Mouse (Mus musculus): ENCODE results near the gene Abhd11. TPM values are rescaled to one million over a fixed set of nuclear protein-coding genes. Genes with fewer than 3 reads are reported as not detected.

The Abhd11 gene
- polyA plus RNA-seq, 1 experiment from 2014 or later: 45.1 TPM

- H3K4me1 ChIP-seq (replicated peaks; ENCODE audit: control insufficient read depth, insufficient read depth, low read length): peaks cover 6% of the 10 kb centered on the region; the same call in 1 of the 2 replicates
- H3K4me2 ChIP-seq (replicated peaks; ENCODE audit: low read depth, low read length): peak overlapping the region; percentile 2; the same call in 1 of the 2 replicates
- 0 out of 2 replicates have a peak overlapping the region, but pooled peaks have one; percentile 10 for H3K4me3 ChIP-seq (ENCODE audit: low read depth, low read length)
- H3K9ac ChIP-seq (ENCODE audit: low read depth, low read length): no peak overlapping the region
- 14% methylated on average over 26 of the region's 26 CpGs for WGBS
- no peak for ATAC-seq (ENCODE audit: low FRiP score)
- 0 out of 2 replicates have a peak overlapping the region, but pooled peaks have one; percentile 1 for H3K27ac ChIP-seq (ENCODE audit: low read depth, low read length)
- no peaks in the 10 kb centered on the region for H3K36me3 ChIP-seq (ENCODE audit: control insufficient read depth, insufficient read depth, low read length)
- H3K27me3 ChIP-seq (ENCODE audit: control insufficient read depth, insufficient read depth, low read length): no peaks in the 10 kb centered on the region
- peak; percentile 46 for DNase-seq (ENCODE audit: low spot score)
- no peaks in the 10 kb centered on the region for H3K9me3 ChIP-seq (ENCODE audit: control insufficient read depth, low read length)
Measured at GRCm38 (mm10) chr5:135011809-135012613, 3.1 kb downstream of the Abhd11 start.

DNA sequence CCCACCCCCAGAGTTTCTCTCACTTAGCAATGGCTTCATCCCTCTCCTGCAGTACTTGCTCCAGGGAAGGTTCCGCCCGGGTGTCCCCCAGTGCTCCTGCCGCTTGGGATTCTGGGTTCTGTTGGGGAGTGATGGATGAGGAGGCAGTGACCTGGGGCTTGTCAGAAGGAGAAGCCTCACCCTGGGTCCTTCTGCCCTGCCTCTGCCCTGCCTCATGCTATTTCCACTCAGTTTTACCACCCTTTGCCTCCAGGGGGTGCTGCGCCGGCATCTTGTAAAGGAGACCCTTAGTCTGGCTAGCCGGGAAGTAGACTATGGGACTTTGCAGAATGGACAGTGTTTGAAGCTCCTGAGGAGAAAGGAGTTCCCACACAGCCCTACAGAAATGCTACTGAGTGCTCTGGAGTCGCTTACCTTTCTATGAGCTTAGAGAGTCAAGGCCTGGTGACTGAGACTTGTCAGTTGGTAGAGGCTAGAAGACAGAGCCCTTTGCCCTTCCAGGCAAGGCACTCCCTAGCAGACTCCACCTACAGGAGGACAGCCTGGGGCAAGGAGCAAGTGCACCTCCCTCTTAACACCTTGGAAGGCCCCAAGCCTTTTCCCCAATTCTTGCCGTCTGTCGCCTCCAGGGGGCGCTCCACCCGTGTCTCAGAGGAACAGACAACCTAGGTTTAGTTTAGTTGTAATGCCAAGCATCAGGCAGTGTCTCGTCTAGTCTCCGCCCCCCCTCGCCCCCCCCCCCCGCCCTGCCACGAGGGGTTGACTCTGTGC, 3.9 kb downstream of the Abhd11 start:
- Histone ChIP-seq H3K4me2 (replicated peaks; ENCODE audit: low read depth, low read length) (peak overlapping the region; percentile 2; the same call in 1 of the 2 replicates), H3K27ac (ENCODE audit: low read depth, low read length) (no peak overlapping the region), H3K27me3 (ENCODE audit: control insufficient read depth, insufficient read depth, low read length) (no peaks in the 10 kb centered on the region), H3K4me1 (replicated peaks; ENCODE audit: control insufficient read depth, insufficient read depth, low read length) (peaks cover 6% of the 10 kb centered on the region; the same call in 1 of the 2 replicates), H3K9me3 (ENCODE audit: control insufficient read depth, low read length) (no peaks in the 10 kb centered on the region), H3K4me3 (ENCODE audit: low read depth, low read length) (0 out of 2 replicates have a peak overlapping the region, but pooled peaks have one; percentile 10), H3K36me3 (ENCODE audit: control insufficient read depth, insufficient read depth, low read length) (no peaks in the 10 kb centered on the region), H3K9ac (ENCODE audit: low read depth, low read length) (no peak overlapping the region)
- 3% methylated on average over 12 of the region's 16 CpGs for WGBS
- ATAC-seq (ENCODE audit: low FRiP score) (no peak), DNase-seq (ENCODE audit: low spot score) (peak; percentile 89)

DNA sequence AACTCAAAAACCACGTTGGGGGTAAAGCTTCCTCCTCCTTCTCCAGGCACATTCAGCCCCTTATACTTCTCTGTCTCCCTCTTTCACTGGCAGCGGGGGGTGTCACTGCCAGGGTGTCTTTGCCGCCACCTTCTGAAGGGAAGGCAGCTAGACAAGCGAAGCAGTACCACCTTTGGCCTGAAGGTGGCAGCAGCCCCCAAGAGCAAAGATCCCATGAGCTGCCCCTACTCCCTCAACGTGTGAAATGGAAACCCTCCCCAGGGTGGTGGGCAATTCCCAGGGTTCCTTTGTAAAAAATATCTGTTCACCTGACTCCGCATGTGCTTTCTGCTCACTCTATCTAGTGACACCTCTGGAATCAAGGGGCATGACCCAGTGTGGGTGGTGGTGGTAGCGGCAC, 6.5 kb downstream of the Abhd11 start:
- Histone ChIP-seq H3K9me3 (ENCODE audit: control insufficient read depth, low read length) (no peaks in the 10 kb centered on the region), H3K4me2 (replicated peaks; ENCODE audit: low read depth, low read length) (no peak overlapping the region), H3K9ac (ENCODE audit: low read depth, low read length) (no peak overlapping the region), H3K4me3 (ENCODE audit: low read depth, low read length) (no peak overlapping the region), H3K36me3 (ENCODE audit: control insufficient read depth, insufficient read depth, low read length) (no peaks in the 10 kb centered on the region), H3K4me1 (replicated peaks; ENCODE audit: control insufficient read depth, insufficient read depth, low read length) (peaks cover 6% of the 10 kb centered on the region; the same call in 1 of the 2 replicates), H3K27ac (ENCODE audit: low read depth, low read length) (no peak overlapping the region), H3K27me3 (ENCODE audit: control insufficient read depth, insufficient read depth, low read length) (no peaks in the 10 kb centered on the region)
- 15% methylated on average over 6 of the region's 7 CpGs for WGBS
- ATAC-seq (ENCODE audit: low FRiP score): no peak
- DNase-seq (ENCODE audit: low spot score): peak; percentile 89

DNA sequence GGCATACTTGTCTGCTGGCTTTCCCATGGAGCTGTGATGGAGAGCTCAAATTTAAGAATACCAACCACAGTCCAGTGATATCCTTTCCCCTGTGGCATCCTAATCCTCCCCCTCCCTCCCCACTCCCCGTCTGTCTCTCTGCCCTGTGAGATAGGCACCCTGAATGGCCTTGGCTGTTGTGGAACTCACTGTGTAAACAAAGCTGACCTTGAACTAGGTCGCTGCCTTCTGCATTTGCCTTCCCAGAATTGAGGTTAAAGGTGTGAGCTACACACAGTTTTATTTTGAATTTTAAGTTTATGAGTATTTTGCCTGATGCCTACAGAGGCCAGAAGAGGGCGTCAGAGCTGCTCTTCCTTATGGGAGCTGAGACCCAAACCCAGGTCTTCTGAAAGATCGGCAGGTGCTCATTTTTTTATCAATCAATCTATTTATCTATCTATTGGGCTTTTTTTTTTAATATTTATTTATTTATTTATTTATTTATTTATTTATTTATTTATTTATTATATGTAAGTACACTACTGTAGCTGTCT, 7.3 kb downstream of the Abhd11 start:
- Histone ChIP-seq H3K9me3 (ENCODE audit: control insufficient read depth, low read length) (no peaks in the 10 kb centered on the region), H3K27me3 (ENCODE audit: control insufficient read depth, insufficient read depth, low read length) (no peaks in the 10 kb centered on the region), H3K36me3 (ENCODE audit: control insufficient read depth, insufficient read depth, low read length) (no peaks in the 10 kb centered on the region), H3K27ac (ENCODE audit: low read depth, low read length) (no peak overlapping the region), H3K4me1 (replicated peaks; ENCODE audit: control insufficient read depth, insufficient read depth, low read length) (peaks cover 6% of the 10 kb centered on the region; the same call in 1 of the 2 replicates), H3K4me2 (replicated peaks; ENCODE audit: low read depth, low read length) (no peak overlapping the region), H3K4me3 (ENCODE audit: low read depth, low read length) (no peak overlapping the region), H3K9ac (ENCODE audit: low read depth, low read length) (no peak overlapping the region)
- 71% methylated on average over 4 of the region's 4 CpGs for WGBS
- no peak for ATAC-seq (ENCODE audit: low FRiP score)
- DNase-seq (ENCODE audit: low spot score): no peak

GRCm38 (mm10) chr5:135021814-135022213, 12.9 kb downstream of the Abhd11 start:
- DNase-seq (ENCODE audit: low spot score): no peak
- 80% methylated on average over 6 of the region's 6 CpGs for WGBS
- Histone ChIP-seq H3K9ac (ENCODE audit: low read depth, low read length) (no peak overlapping the region), H3K27me3 (ENCODE audit: control insufficient read depth, insufficient read depth, low read length) (no peaks in the 10 kb centered on the region), H3K4me3 (ENCODE audit: low read depth, low read length) (no peak overlapping the region), H3K4me2 (replicated peaks; ENCODE audit: low read depth, low read length) (no peak overlapping the region), H3K9me3 (ENCODE audit: control insufficient read depth, low read length) (no peaks in the 10 kb centered on the region), H3K36me3 (ENCODE audit: control insufficient read depth, insufficient read depth, low read length) (no peaks in the 10 kb centered on the region), H3K4me1 (replicated peaks; ENCODE audit: control insufficient read depth, insufficient read depth, low read length) (no peaks in the 10 kb centered on the region; the same call in 1 of the 2 replicates), H3K27ac (ENCODE audit: low read depth, low read length) (no peak overlapping the region)
- no peak for ATAC-seq (ENCODE audit: low FRiP score)

GRCm38 (mm10) chr5:135023344-135024173, 14.6 kb downstream of the Abhd11 start, which contains the start of gene Stx1a:
Gene Stx1a (plus strand): TSS chr5:135023482.
- Histone ChIP-seq H3K27me3 (ENCODE audit: control insufficient read depth, insufficient read depth, low read length) (no peaks in the 10 kb centered on the region), H3K36me3 (ENCODE audit: control insufficient read depth, insufficient read depth, low read length) (no peaks in the 10 kb centered on the region), H3K9ac (ENCODE audit: low read depth, low read length) (peak within 1 kb of the TSS; percentile 75), H3K4me3 (ENCODE audit: low read depth, low read length) (peak within 1 kb of the TSS; percentile 73), H3K9me3 (ENCODE audit: control insufficient read depth, low read length) (no peaks in the 10 kb centered on the region), H3K4me1 (replicated peaks; ENCODE audit: control insufficient read depth, insufficient read depth, low read length) (no peaks in the 10 kb centered on the region; the same call in 1 of the 2 replicates), H3K27ac (ENCODE audit: low read depth, low read length) (no peak within 1 kb of the TSS), H3K4me2 (replicated peaks; ENCODE audit: low read depth, low read length) (peak within 1 kb of the TSS; percentile 85)
- DNase-seq (ENCODE audit: low spot score) (peak; percentile 94), ATAC-seq (ENCODE audit: low FRiP score) (peak; percentile 93)
- WGBS: under 1% methylated on average over 58 of the region's 61 CpGs

DNA sequence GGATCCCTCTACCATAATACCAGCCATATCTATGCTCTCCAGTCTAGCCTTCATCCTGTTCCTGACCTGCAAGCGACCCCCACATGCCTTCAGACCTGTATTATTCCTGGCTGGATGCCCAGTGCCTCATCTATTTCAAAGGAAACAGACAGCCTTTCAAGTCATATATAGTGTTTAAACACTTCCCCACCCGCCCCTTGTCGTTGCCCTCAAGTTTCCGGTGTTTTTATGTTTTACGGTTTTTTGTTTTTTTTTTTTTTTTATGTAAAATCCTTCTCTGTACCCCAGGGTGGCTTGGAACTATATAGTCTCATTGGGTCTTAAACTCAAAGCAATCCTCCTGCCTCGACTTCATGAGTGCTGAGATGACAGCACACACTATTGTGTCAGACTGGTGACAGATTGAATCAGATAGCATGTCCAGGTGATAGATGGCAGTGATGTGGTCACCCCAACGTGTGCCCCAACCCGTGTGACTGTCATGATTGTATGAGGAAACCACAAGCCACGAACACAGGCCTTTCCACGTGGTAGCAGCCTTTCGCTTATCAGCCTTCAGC, 15.8 kb downstream of the Abhd11 start:
- H3K9ac ChIP-seq (ENCODE audit: low read depth, low read length): no peak overlapping the region
- H3K9me3 ChIP-seq (ENCODE audit: control insufficient read depth, low read length): no peaks in the 10 kb centered on the region
- WGBS: 70% methylated on average over 11 of the region's 11 CpGs
- ATAC-seq (ENCODE audit: low FRiP score): no peak
- peak overlapping the region; percentile 85; the same call in 1 of the 2 replicates for H3K4me2 ChIP-seq (replicated peaks; ENCODE audit: low read depth, low read length)
- peak; percentile 35 for DNase-seq (ENCODE audit: low spot score)
- H3K36me3 ChIP-seq (ENCODE audit: control insufficient read depth, insufficient read depth, low read length): no peaks in the 10 kb centered on the region
- no peaks in the 10 kb centered on the region; the same call in 1 of the 2 replicates for H3K4me1 ChIP-seq (replicated peaks; ENCODE audit: control insufficient read depth, insufficient read depth, low read length)
- no peak overlapping the region for H3K27ac ChIP-seq (ENCODE audit: low read depth, low read length)
- no peaks in the 10 kb centered on the region for H3K27me3 ChIP-seq (ENCODE audit: control insufficient read depth, insufficient read depth, low read length)
- peak overlapping the region; percentile 73; the same call in 1 of the 2 replicates for H3K4me3 ChIP-seq (ENCODE audit: low read depth, low read length)

Data from hindbrain, embryonic 11.5 days (tissue).